Mouse (Mus musculus) MEL (cell line): ENCODE data around the gene Rora. TPM values are rescaled to one million over a fixed set of nuclear protein-coding genes. Genes with fewer than 3 reads are reported as not detected.

ENCODE experiments used
- DNase-seq: peaks from one replicate; pipeline ENCODE4 v3.0.0; 2011; ENCODE audit warnings: low read depth, low spot score
- H3K27ac ChIP-seq: 2 replicates; pipeline ENCODE4 v1.5.1; 2012; ENCODE audit warnings: low read depth, mild to moderate bottlenecking, control low read depth, low read length, moderate library complexity; ENCODE audit not compliant: control insufficient read depth
- H3K27me3 ChIP-seq, 2 experiments: fragments of 150-350 bp in 1 of 2; sonication (generic) in 1 of 2; 2 replicates each; pipeline ENCODE4 v1.6.1; 2012; ENCODE audit warnings: low read length in 2 of 2, mild to moderate bottlenecking in 2 of 2, improper control_type of control experiment in 1 of 2, moderate library complexity in 1 of 2; ENCODE audit not compliant: insufficient read depth in 2 of 2, control insufficient read depth in 1 of 2
- H3K36me3 ChIP-seq, 2 experiments: 2 replicates each; pipeline ENCODE4 v1.6.1; 2012 to 2014; ENCODE audit warnings: low read length in 2 of 2, improper control_type of control experiment in 1 of 2, inconsistent platforms in 1 of 2, mild to moderate bottlenecking in 1 of 2; ENCODE audit not compliant: insufficient read depth in 2 of 2, control insufficient read depth in 1 of 2
- H3K4me1 ChIP-seq, 2 experiments: fragments of 150-350 bp in 1 of 2; sonication (generic) in 1 of 2; 2 replicates each; pipeline ENCODE4 v1.6.1; 2012; ENCODE audit warnings: low read length in 2 of 2, improper control_type of control experiment in 1 of 2, mild to moderate bottlenecking in 1 of 2; ENCODE audit not compliant: insufficient read depth in 2 of 2, control insufficient read depth in 1 of 2
- H3K4me3 ChIP-seq, 2 experiments: fragments of 150-350 bp in 1 of 2; sonication (generic) in 1 of 2; 2 replicates each; pipeline ENCODE4 v1.5.1; 2012; ENCODE audit warnings: low read depth in 2 of 2, low read length in 2 of 2, mild to moderate bottlenecking in 2 of 2, moderate library complexity in 2 of 2, control low read depth in 1 of 2, improper control_type of control experiment in 1 of 2; ENCODE audit not compliant: control insufficient read depth in 1 of 2, insufficient read depth in 1 of 2
- H3K79me2 ChIP-seq: 2 replicates; pipeline ENCODE4 v1.6.1; 2012; ENCODE audit warnings: mild to moderate bottlenecking, low read length, moderate library complexity; ENCODE audit not compliant: control insufficient read depth, poor library complexity, insufficient read depth
- H3K9ac ChIP-seq: 2 replicates; pipeline ENCODE4 v1.6.1; 2012; ENCODE audit warnings: low read depth, mild to moderate bottlenecking, control low read depth, low read length, moderate library complexity; ENCODE audit not compliant: control insufficient read depth, poor library complexity, severe bottlenecking
- H3K9me3 ChIP-seq: fragments of 150-350 bp; sonication (generic); replicated peaks from 2 replicates; pipeline ENCODE4 v1.6.1; 2012; ENCODE audit warnings: mild to moderate bottlenecking, low read length, improper control_type of control experiment, moderate library complexity; ENCODE audit not compliant: insufficient read depth
- BHLHE40 ChIP-seq: IDR thresholded peaks from 2 replicates; pipeline ENCODE4 v1.6.1; 2012; ENCODE audit warnings: low read depth, mild to moderate bottlenecking, inconsistent platforms, low read length, improper control_type of control experiment, borderline replicate concordance
- CHD1 ChIP-seq: IDR thresholded peaks from 2 replicates; pipeline ENCODE4 v1.6.1; 2012; ENCODE audit warnings: low read depth, mild to moderate bottlenecking, inconsistent platforms, low read length, improper control_type of control experiment
- CHD2 ChIP-seq: IDR thresholded peaks from 2 replicates; pipeline ENCODE4 v1.6.1; 2011; ENCODE audit warnings: low read length, improper control_type of control experiment
- GABPA ChIP-seq: IDR thresholded peaks from 2 replicates; pipeline ENCODE4 v1.6.1; 2012; ENCODE audit warnings: low read depth, mild to moderate bottlenecking, inconsistent platforms, low read length, improper control_type of control experiment, moderate library complexity
- GATA1 ChIP-seq: IDR thresholded peaks from 2 replicates; pipeline ENCODE4 v1.6.1; 2011; ENCODE audit warnings: low read depth, low read length, improper control_type of control experiment
- JUND ChIP-seq: IDR thresholded peaks from 2 replicates; pipeline ENCODE4 v1.6.1; 2011; ENCODE audit warnings: low read depth, mild to moderate bottlenecking, improper control_type of control experiment, low read length
- MAZ ChIP-seq: IDR thresholded peaks from 2 replicates; pipeline ENCODE4 v1.6.1; 2012; ENCODE audit warnings: low read depth, mild to moderate bottlenecking, inconsistent platforms, low read length, improper control_type of control experiment
- MYC ChIP-seq: IDR thresholded peaks from 2 replicates; pipeline ENCODE4 v1.6.1; 2011; ENCODE audit warnings: low read depth, mild to moderate bottlenecking, low read length, improper control_type of control experiment, moderate library complexity
- NELFE ChIP-seq: IDR thresholded peaks from 2 replicates; pipeline ENCODE4 v1.6.1; 2011; ENCODE audit warnings: low read depth, low read length, improper control_type of control experiment
- NRF1 ChIP-seq: IDR thresholded peaks from 2 replicates; pipeline ENCODE4 v1.6.1; 2014; ENCODE audit warnings: low read depth, mild to moderate bottlenecking, inconsistent platforms, low read length, improper control_type of control experiment, moderate library complexity; ENCODE audit not compliant: poor library complexity, insufficient read depth, severe bottlenecking
- POLR2AphosphoS2 ChIP-seq: IDR thresholded peaks from 2 replicates; pipeline ENCODE4 v1.6.1; 2011; ENCODE audit warnings: low read length, improper control_type of control experiment
- POLR2AphosphoS5 ChIP-seq: IDR thresholded peaks from 2 replicates; pipeline ENCODE4 v1.6.1; 2012; ENCODE audit warnings: low read depth, borderline replicate concordance, mild to moderate bottlenecking, inconsistent platforms, low read length, moderate library complexity, mixed read lengths
- RAD21 ChIP-seq: IDR thresholded peaks from 2 replicates; pipeline ENCODE4 v1.6.1; 2011; ENCODE audit warnings: mild to moderate bottlenecking, low read depth, low read length, improper control_type of control experiment
- RCOR1 ChIP-seq: IDR thresholded peaks from 2 replicates; pipeline ENCODE4 v1.6.1; 2012; ENCODE audit warnings: low read depth, mild to moderate bottlenecking, inconsistent platforms, low read length, improper control_type of control experiment
- SIN3A ChIP-seq: IDR thresholded peaks from 2 replicates; pipeline ENCODE4 v1.6.1; 2012; ENCODE audit warnings: low read length, improper control_type of control experiment, inconsistent platforms
- TAL1 ChIP-seq: IDR thresholded peaks from 2 replicates; pipeline ENCODE4 v1.6.1; 2012; ENCODE audit warnings: mild to moderate bottlenecking, inconsistent platforms, low read length, moderate library complexity, mixed read lengths
- TBP ChIP-seq: IDR thresholded peaks from 2 replicates; pipeline ENCODE4 v1.8.0; 2011; ENCODE audit warnings: low read depth, low read length, improper control_type of control experiment
- USF1 ChIP-seq: IDR thresholded peaks from 2 replicates; pipeline ENCODE4 v1.6.1; 2014; ENCODE audit warnings: low read depth, mild to moderate bottlenecking, inconsistent platforms, low read length, improper control_type of control experiment, moderate library complexity
- USF2 ChIP-seq, 2 experiments: IDR thresholded peaks; 2 replicates each; pipeline ENCODE4 v1.6.1; 2011 to 2012; ENCODE audit warnings: improper control_type of control experiment in 2 of 2, low read length in 2 of 2, borderline replicate concordance in 1 of 2, inconsistent platforms in 1 of 2, low read depth in 1 of 2, mild to moderate bottlenecking in 1 of 2; ENCODE audit not compliant: insufficient read depth in 1 of 2
- ZC3H11A ChIP-seq: IDR thresholded peaks from 2 replicates; pipeline ENCODE4 v1.6.1; 2012; ENCODE audit warnings: low read depth, mild to moderate bottlenecking, inconsistent platforms, low read length, improper control_type of control experiment
- ZMIZ1 ChIP-seq: IDR thresholded peaks from 2 replicates; pipeline ENCODE4 v1.6.1; 2012; ENCODE audit warnings: low read depth, mild to moderate bottlenecking, inconsistent platforms, low read length, improper control_type of control experiment, moderate library complexity
- ZNF384 ChIP-seq: IDR thresholded peaks from 2 replicates; pipeline ENCODE4 v1.6.1; 2012; ENCODE audit warnings: low read depth, mild to moderate bottlenecking, inconsistent platforms, low read length, improper control_type of control experiment
- polyA plus RNA-seq, 2 experiments: library from polyadenylated mRNA; stranded (reverse) in 1 of 2; unstranded in 1 of 2; fragments of >175 nt in 1 of 2; fragments of >200 nt in 1 of 2; gene quantifications; 2 replicates each; pipeline versions ENCODE4 v1.2.1 to v1.2.4; 2012; ENCODE audit warnings: low replicate concordance in 2 of 2, low read depth in 1 of 2; ENCODE audit not compliant: insufficient read length in 2 of 2, insufficient read depth in 1 of 2, missing spikeins in 1 of 2
- total RNA-seq: library from RNA; depleted of rRNA; stranded (reverse); fragments of 300-350 nt; gene quantifications from 2 replicates; pipeline ENCODE4 v1.2.3, GENCODE M21; 2012

Gene Rora
- total and polyA plus RNA-seq, 3 experiments: not detected

GRCm38 (mm10) chr9:69336063-69336462, 682.5 kb downstream of the Rora start:
- H3K36me3 ChIP-seq: no peaks in the 10 kb centered on the region
- no peak for DNase-seq
- no peak overlapping the region for H3K9ac ChIP-seq
- no peaks in the 10 kb centered on the region for H3K79me2 ChIP-seq
- no peaks in the 10 kb centered on the region for H3K4me1 ChIP-seq
- peaks cover 0 to 2% of the 10 kb centered on the region in 2 experiments; a peak in 2 of 4 replicates for H3K27me3 ChIP-seq
- H3K27ac ChIP-seq: no peak overlapping the region
- H3K9me3 ChIP-seq: no peaks in the 10 kb centered on the region
- H3K4me3 ChIP-seq: no peak overlapping the region
- no peak for TF ChIP-seq RAD21
- TF ChIP-seq GABPA: no peak
- TF ChIP-seq POLR2AphosphoS2: no peak
- no peak for TF ChIP-seq NELFE
- TF ChIP-seq USF1: no peak
- no peak for TF ChIP-seq TBP
- TF ChIP-seq MYC: no peak
- no peak for TF ChIP-seq ZMIZ1

- TF ChIP-seq TBP (no peak), USF2 (IDR thresholded peaks at IDR 0.05; ENCODE audit: borderline replicate concordance in 1 of 2, insufficient read depth in 1 of 2, low read depth in 1 of 2, low read length in 2 of 2) (no peak), JUND (no peak), SIN3A (no peak), ZMIZ1 (no peak), TAL1 (no peak), POLR2AphosphoS5 (no peak), GABPA (no peak), MAZ (no peak), RCOR1 (no peak), POLR2AphosphoS2 (no peak), ZC3H11A (no peak), ZNF384 (no peak), RAD21 (no peak), CHD2 (no peak), NRF1 (no peak), GATA1 (no peak), CHD1 (no peak), BHLHE40 (no peak)
- no peaks in the 10 kb centered on the region for H3K79me2 ChIP-seq
- no peak for DNase-seq
- H3K9me3 ChIP-seq: no peaks in the 10 kb centered on the region
- H3K27ac ChIP-seq: no peak overlapping the region
- peaks cover 0 to 2% of the 10 kb centered on the region in 2 experiments; a peak in 2 of 4 replicates for H3K27me3 ChIP-seq
- H3K36me3 ChIP-seq: no peaks in the 10 kb centered on the region
- H3K4me1 ChIP-seq: no peaks in the 10 kb centered on the region
- no peak overlapping the region for H3K4me3 ChIP-seq
- H3K9ac ChIP-seq: no peak overlapping the region
These were observed 685.6 kb downstream of the Rora start for GRCm38 (mm10) chr9:69339199-69339598.
